Mouse (Mus musculus) myocyte (in vitro differentiated cells): ENCODE data around the gene Peli2.

Experiments
- CEBPB ChIP-seq: IDR thresholded peaks from 2 replicates; pipeline ENCODE4 v1.6.1; 2011; ENCODE audit warnings: mild to moderate bottlenecking, moderate library complexity; ENCODE audit not compliant: poor library complexity, insufficient read depth, severe bottlenecking
- E2F4 ChIP-seq: IDR thresholded peaks from one replicate; pipeline ENCODE4 v1.6.1; 2011; ENCODE audit warnings: mild to moderate bottlenecking, control low read depth, moderate library complexity; ENCODE audit not compliant: insufficient read depth
- MYOD1 ChIP-seq, 3 experiments: IDR thresholded peaks; one replicate each; pipeline ENCODE4 v1.6.1; 2011; ENCODE audit warnings: control low read depth in 2 of 3, low read depth in 2 of 3, mild to moderate bottlenecking in 2 of 3, moderate library complexity in 1 of 3; ENCODE audit not compliant: insufficient read length in 2 of 3, control insufficient read depth in 1 of 3
- POLR2A ChIP-seq: IDR thresholded peaks from one replicate; pipeline ENCODE4 v1.6.1; 2011; ENCODE audit warnings: low read depth, mild to moderate bottlenecking, control low read depth, moderate library complexity; ENCODE audit not compliant: insufficient read length
- POLR2AphosphoS2 ChIP-seq: IDR thresholded peaks from one replicate; pipeline ENCODE4 v1.6.1; 2011; ENCODE audit warnings: low read depth, control low read depth; ENCODE audit not compliant: insufficient read length
- REST ChIP-seq: IDR thresholded peaks from one replicate; pipeline ENCODE4 v1.6.1; 2011; ENCODE audit warnings: mild to moderate bottlenecking, control low read depth, moderate library complexity; ENCODE audit not compliant: insufficient read depth, insufficient read length
- TCF12 ChIP-seq: IDR thresholded peaks from one replicate; pipeline ENCODE4 v1.6.1; 2011; ENCODE audit warnings: mild to moderate bottlenecking, control low read depth; ENCODE audit not compliant: poor library complexity, insufficient read depth, severe bottlenecking
- USF1 ChIP-seq: IDR thresholded peaks from one replicate; pipeline ENCODE4 v1.6.1; 2011; ENCODE audit warnings: low read depth, mild to moderate bottlenecking, control low read depth, moderate library complexity

DNA sequence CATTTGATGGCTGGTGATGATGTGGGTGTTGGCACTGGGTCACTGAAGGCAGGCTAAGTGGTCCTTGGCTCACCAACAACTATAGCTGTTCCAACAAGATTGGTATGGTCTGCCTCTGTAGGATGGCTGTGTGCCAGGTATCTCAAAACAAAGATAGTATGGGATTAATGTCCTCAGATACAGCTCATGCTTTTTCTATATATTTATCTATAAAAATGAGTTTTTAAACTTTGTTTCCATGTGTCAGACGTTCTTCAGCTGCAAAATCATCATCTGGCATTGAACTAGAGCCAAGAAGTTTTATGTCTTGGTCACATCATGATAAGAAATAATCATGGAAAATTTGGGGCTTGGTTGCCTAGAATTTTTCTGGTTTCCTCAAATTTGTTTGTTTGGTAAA is 157.7 kb downstream of the Peli2 start:
- no peak for TF ChIP-seq REST
- TF ChIP-seq POLR2A = no peak
- no peak for TF ChIP-seq TCF12
- TF ChIP-seq USF1 = no peak
- TF ChIP-seq E2F4 = no peak
- no peak for TF ChIP-seq MYOD1 (IDR thresholded peaks at IDR 0.05; ENCODE audit: control insufficient read depth in 1 of 3, insufficient read length in 2 of 3, low read depth in 2 of 3)
- TF ChIP-seq POLR2AphosphoS2 = no peak
- no peak for TF ChIP-seq CEBPB
